Mouse (Mus musculus) right cerebral cortex, postnatal 25 days (tissue): ENCODE results near the gene Arl13b.
A peak's percentile ranks its signal among the peaks of the same experiment; 100 is the strongest.

ENCODE experiments used
- DNase-seq: peaks from one replicate; pipeline ENCODE4 v3.0.0; 2022

Gene Arl13b

DNA sequence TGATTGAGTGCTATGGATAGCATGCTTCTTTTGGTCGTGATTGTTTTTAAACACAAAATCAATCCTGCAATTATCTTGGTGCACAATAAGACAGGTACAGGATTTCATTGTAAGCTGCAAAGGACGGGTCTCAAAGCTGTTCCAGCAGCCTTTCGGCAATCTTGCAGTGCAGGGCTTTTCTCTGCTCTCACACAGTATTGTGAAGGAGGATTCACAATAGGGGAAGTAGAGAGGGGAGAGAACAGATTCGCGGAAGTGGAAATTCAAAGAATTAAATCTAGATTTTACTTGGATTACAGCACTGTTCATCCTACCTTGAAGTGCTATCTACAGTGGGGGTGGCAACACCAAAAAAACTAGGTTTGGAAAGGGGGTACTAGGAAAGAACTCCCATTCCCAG, 33.0 kb downstream of the Arl13b start:
- DNase-seq: no peak

DNA sequence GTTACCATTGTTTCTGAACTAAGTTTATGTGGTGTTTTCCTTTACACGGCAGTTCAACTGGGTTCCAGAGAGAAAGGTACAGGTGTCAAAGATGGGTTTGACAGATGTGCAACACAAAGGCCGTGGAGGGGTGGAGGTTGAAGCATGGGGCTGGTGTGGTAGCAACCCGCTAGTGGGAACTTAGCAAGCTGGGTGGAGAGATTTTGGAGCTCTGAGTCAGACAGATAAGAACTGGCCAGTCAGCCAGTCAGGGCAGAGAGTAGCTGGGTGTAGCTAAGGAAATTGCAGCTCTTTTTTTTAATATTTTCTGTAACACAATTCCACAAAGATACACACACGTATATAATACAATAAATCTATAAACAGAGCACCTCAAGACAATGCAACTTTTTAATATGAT, 36.0 kb downstream of the Arl13b start:
- no peak for DNase-seq

DNA sequence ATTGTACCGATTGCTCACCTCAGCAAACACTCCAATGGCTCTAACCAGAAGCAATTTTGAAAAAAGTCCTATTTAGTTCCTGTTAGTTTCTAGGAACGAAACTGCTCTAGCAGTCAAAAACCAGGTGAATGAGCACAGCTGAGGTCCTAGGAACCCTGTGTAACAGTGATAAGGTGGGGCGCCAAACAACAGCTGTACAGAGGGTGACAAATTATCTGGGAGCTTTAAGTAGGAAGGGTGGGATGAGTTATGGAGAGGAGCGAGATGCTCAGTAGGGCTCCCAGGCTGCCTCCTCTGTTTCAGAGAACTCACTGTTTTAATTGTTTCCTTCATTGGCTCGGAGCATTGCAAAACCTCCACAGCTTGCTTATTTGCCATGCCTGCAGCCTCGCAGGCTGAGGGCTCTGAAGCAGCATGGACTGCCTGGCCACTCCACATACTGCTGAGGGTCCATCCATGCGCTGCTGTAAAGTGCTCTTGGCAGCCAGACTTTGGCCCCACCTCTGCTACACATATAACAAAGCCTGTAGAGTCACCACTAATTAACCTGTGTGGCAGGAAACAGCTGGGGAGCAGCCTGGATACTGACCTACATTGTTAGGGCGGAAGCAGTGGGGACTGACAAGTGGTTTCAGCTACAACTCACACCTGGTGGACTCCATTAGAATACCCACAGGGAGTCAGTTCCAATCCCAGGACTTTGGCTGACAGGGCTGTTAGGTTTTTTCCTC, 39.4 kb downstream of the Arl13b start:
- DNase-seq: no peak

DNA sequence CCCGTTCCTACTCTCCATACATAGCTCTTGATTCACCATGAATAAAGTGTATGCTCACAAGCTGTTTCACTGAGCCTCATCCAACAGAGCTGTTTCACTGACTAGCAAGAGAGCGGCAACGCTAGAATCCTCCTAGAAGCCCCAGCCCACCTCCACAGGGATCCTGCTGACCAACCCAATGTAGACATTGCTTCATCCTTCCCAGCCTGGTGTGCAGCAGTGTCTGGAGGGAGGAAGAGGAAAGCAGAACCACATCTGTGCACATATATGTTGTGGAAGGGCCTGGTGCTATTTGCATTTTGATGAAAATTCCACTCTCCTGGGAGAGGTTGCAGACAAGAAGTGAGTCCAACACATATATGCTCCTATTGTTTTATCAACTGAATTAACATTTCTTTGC, 42.2 kb downstream of the Arl13b start:
- no peak for DNase-seq

DNA sequence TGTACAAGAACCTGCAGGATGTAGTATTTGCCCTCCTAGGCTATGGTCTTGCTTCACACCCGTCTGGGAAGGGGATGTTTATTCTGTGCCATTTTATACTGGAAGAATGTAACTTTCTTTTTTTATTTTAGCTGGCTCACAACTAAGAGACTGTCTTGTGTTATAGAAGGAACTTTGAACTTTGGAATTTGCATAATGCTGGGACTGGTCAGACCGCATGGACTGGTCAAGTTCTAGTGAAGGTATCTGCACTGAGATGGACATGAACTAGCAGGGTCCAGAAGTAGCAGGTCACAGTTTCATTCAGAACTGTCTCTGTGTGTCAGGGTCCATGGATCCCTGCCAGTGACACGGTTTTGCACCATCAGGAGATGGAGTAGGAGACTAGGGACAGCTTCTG, 47.0 kb downstream of the Arl13b start:
- no peak for DNase-seq

DNA sequence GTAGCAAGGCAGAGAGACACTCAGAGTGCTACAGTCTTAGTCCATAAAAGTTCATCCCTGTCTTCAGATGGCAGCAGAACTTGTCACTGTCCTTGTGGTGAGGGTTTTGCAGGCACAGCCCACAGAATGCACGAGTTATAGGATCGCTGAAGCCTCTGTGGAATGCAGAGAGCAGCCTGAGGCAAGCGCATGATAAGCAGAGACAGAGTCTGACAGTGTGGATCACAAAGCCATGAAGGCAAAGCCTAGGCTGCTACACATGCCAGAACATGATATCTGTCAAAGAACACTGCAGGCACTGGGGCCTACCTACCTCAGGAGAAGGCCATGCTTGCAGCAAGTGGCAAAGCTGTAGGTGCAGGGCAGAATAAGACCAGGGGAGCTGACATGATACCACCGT, 47.4 kb downstream of the Arl13b start:
- DNase-seq: no peak

DNA sequence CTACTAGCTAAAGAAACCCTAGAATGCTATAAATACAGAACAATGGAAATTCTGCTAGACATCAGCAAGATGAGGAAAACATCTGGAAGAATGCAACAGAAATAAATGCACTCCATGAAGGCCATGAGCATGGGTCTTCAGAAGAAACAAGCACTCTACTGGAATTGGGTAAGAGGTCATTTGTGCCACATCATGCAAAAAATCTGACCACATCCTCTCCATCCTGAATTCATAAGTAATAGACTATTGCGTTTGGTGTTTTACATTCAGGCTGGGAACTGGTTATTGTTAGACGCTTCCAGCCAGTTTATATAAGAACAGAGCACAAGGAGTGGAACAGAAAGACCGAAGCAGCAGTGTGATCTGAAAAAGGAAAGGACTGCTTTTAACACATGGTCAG, 48.0 kb downstream of the Arl13b start:
- no peak for DNase-seq

DNA sequence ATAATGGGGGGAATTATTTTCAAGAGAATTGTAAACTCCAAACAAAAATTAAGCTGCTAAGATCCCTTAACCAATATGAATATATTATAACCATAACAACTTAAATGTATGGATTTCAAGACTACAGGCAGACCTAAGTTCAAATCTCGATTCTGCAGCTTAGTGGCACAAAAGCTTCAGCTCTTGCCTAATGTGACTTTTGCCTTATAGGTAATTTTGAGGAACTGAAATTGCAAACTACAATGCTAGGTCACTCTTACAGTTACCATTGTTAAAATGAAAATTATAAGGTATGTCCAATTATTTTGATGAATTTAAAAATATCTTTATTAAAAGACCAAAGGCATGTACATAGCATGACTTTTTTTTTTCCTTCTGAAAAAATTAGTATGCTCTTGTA, 50.2 kb downstream of the Arl13b start:
- no peak for DNase-seq

DNA sequence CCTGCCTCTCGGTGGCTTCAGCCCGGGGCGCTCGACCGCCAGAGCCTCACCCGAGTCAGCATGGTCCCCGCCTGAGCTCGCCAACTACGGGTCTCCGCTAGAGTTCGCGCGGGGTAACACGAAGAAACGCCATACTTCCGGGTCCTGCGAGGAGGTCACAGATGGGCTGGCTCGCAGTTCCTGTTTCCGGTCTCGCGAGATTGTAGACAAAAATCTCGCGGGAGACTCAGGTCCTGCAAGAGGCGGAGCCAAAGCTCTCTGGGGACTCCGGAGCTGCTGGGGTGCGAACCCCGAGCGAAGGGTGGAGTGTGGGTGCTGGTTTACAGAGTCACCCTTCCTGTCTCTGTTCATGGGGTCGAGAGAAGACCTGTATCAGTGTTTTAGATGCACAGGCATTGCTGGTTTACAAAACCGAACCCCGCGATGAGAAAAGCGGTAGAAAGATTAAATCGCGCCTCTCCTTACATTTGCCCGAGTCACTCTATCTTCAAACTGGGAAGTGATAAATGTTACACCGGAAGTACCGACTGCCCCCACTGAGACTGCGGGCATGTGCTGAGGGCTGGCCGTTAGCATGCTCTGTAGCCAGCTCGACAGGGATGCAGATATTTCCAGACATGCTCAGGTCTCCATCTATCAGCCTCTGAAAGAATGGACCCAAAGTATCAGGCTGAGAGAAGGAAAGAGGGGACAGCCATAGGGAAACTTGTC, 60.1 kb downstream of the Arl13b start, which contains the start of gene Nsun3:
Gene Nsun3, minus strand, starts transcription at position 198 of the 711 bp plus-strand sequence.
- peak; percentile 92 for DNase-seq

DNA sequence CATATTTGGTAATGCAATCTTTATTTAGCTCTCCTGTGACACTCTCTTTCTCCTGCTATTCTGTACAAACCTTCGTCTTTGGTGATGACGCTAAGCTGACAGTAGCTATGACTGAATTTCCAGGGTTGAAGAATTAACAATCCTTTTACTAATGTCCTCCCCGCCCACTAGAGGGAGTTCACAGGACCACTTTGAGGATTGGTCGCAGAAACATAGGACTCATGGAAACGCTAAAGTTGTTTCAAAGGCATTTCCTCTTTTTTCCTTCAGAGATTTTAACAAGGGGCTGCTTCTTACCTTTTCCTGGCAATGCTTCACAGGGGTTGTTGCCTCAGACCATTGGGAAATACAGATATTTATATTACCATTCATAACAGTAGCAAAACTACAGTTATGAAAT, 64.6 kb downstream of the Arl13b start:
- DNase-seq: no peak

DNA sequence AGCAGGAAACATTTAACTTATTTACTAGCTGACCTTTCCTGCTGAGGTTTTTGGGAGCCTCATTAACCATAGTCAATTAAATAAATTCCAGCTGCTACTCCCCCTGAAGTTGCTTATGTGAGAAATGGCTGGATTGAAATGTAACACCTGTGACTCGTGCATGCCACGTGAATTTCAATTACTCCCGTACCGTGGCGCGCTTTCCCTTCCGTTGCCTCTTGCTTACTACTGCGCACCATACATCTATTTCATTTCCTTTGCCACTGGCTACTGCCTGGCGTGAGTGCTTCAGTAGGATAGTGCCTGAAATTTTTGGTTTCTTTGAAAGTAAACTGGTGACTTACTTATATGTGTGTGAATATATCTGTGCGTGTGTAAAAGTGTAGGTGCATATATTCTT, 68.6 kb downstream of the Arl13b start:
- no peak for DNase-seq

DNA sequence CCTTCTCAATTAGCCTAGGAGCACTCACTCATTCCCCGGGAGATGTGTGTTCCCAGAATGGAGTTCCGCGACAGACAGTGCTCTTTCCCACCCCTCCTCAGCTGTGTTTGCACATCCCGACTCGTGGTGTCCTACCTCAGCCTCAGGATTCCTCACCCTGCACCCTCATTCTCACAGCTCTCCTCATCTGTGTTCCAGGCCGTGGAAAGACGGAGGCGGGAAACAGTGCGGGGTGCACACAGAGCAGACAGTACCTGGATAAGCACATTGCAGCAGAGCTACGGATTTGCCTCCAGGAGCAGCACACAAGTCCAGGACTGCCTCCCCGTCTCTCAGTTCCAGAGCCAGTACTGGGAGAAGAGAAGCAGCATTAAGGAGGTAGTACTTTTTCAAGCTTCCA, 70.8 kb downstream of the Arl13b start:
- no peak for DNase-seq

DNA sequence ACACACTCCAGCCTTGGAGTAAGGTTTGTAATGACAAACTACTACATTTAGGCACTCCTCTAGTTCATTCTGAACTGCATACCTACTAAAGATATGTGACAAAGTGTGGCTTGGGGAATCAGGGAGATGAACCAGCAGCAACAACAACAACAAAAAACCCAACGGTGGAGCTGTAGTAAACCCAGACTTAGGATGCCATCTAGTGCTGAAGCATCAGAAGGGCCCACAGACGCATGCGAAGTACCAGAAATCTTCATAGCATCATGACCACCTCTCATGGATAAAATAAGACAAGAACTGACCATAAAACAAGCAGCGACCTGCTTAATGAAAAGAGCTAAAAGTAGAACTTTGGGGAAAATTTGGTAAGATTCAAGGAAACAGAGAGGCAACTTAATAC, 73.4 kb downstream of the Arl13b start:
- DNase-seq: no peak

DNA sequence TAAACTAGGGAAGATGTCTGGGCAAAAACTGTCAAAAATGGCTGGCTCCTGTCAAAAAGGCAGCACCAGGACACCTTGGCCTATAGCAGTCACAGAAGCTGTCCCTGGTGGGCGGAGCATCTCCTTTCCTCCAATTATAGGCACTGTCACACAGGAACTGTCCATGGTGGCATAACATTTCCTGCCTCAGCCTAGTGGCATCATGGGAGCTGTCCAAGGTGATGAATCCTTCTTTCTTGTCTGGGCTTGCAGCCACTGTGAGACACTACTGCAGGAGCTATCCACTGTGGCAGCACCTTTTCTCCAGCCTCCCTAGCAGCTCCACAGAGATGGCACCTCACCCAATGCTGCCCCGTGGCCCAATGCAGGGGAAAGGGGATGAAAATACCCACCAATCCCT, 88.5 kb downstream of the Arl13b start:
- DNase-seq: no peak

DNA sequence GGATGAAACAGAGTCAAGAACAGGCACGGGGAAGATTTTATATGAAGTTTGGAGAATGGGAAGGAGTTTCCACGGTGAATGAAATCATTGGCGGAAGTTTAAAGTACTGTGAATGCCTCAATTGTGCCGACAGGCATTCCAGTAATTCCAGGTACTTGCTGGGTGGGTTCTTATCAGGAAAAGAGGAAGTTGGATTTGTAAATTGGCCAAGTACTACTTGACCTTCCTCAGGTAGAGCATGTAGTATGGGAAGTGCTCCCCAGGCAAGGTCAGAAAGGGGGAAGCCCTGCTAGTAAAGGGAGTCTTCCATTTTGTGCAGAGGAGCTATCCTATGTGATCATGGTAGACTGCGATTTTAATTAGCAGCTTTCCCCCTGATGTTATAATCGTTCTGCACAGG, 91.5 kb downstream of the Arl13b start:
- no peak for DNase-seq

DNA sequence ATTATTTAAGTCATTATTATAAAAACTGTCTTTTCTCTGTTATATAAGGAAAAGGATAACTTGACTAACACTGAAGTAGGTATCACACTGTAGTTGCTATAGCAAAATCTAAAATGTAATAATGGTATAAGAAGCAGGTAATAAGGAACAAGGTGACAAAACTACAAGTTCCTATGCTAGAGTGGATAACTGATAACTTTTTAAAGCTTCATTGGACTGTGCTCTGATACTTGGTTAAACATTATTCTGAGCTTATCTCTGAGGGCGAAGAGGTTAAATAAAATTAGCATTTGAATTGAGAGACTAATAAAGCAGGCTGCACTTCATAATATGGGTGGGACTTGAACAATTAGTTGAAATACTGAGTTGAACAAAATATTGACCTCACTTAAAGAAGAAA, 93.2 kb downstream of the Arl13b start:
- DNase-seq: no peak

DNA sequence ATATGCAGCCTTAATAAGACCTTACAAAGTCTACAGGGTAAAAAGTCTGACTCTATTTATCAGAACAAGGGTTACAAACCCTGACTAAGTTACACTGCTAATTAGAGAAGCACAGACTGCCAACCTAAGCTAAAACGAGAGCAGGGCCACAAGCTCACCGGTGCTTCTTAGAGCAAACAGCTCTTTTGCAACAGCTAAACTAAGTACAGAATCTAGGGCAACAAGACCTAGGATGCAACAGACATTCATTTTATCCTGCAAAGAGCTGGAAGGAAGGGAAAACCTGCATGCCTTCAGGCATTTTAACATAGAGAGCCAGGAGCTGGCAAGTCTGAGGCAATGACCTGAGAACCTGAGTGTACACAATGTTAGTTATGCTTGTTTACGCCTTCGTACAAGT, 93.8 kb downstream of the Arl13b start:
- no peak for DNase-seq

DNA sequence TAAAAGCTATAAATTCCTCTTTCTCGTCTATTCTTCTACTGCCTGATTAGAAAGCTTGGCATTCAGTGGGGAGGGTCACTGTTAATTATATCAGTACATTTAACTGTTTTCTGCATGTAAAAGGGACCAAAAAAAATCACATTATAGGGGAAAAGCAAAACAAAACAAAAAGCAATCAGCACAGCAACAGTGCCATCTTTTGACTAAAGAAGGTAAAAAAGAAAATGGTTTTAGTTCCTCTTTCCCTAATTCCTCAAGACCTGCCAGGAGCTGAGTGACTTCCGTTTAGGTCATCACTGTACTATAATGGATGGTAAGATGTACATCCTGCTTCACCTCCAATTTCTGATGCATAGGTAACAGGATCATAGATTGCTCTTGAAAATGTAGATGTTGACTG, 101.0 kb downstream of the Arl13b start:
- no peak for DNase-seq
